8 mouse cellular contexts compared by ENCODE assay signal in genomic region chr7:44405346-44406014, GRCm38 (mm10). TPM values are rescaled to one million over a fixed set of nuclear protein-coding genes. Genes with fewer than 3 reads are reported as not detected.
DNase-seq lines count a peak whose midpoint lies in the region; ATAC-seq and TF ChIP-seq lines count a peak whose summit lies in the region.

No protein-coding gene starts in this region.

- no peaks in the 10 kb centered on the region for H3K27me3 ChIP-seq in cerebellum, adult 2 months (ENCODE audit: control insufficient read depth, insufficient read depth, low read length)
- H3K27me3 ChIP-seq in forebrain, postnatal 0 days (ENCODE audit: insufficient read depth, low read length), result no peaks in the 10 kb centered on the region
- H3K27me3 ChIP-seq in lung, embryonic 15.5 days, result peaks cover 3% of the 10 kb centered on the region

- no peak for TF ChIP-seq CTCF in cerebellum, adult 2 months (IDR thresholded peaks at IDR 0.05; ENCODE audit: borderline replicate concordance, insufficient read depth, low read depth, low read length)
- TF ChIP-seq CTCF in forebrain, postnatal 0 days (IDR thresholded peaks at IDR 0.05; ENCODE audit: low read depth), result peak; percentile 63

- peak overlapping the region; percentile 62 for H3K4me2 ChIP-seq in forebrain, postnatal 0 days (ENCODE audit: low read depth)
- peak overlapping the region; percentile 62 for H3K4me2 ChIP-seq in lung, embryonic 15.5 days

- peak overlapping the region; percentile 56 for H3K4me3 ChIP-seq in cerebellum, adult 2 months (replicated peaks; ENCODE audit: insufficient read depth, low read depth, low read length)
- peak overlapping the region; percentile 39 for H3K4me3 ChIP-seq in forebrain, postnatal 0 days (ENCODE audit: low read depth, low read length)
- peak overlapping the region; percentile 32 for H3K4me3 ChIP-seq in lung, embryonic 15.5 days

- no peaks in the 10 kb centered on the region for H3K9me3 ChIP-seq in forebrain, postnatal 0 days (ENCODE audit: low read length)
- no peaks in the 10 kb centered on the region for H3K9me3 ChIP-seq in lung, embryonic 15.5 days

- no peaks in the 10 kb centered on the region for H3K36me3 ChIP-seq in forebrain, postnatal 0 days (ENCODE audit: insufficient read depth)
- no peaks in the 10 kb centered on the region for H3K36me3 ChIP-seq in lung, embryonic 15.5 days

- TF ChIP-seq POLR2A in cerebellum, adult 2 months (IDR thresholded peaks at IDR 0.05; ENCODE audit: borderline replicate concordance, insufficient read depth, low read length), result peak; percentile 56; the same call in 1 of the 2 replicates

- no peaks in the 10 kb centered on the region for H3K4me1 ChIP-seq in cerebellum, adult 2 months (ENCODE audit: control insufficient read depth, insufficient read depth, low read length)
- no peaks in the 10 kb centered on the region for H3K4me1 ChIP-seq in forebrain, postnatal 0 days (ENCODE audit: insufficient read depth)
- H3K4me1 ChIP-seq in lung, embryonic 15.5 days, result peaks cover 3% of the 10 kb centered on the region; the same call in 1 of the 2 replicates

- under 1% methylated on average over 27 of the region's 27 CpGs for WGBS in cerebellum, adult 2 months
- WGBS in forebrain, postnatal 0 days, result 2% methylated on average over 27 of the region's 27 CpGs
- WGBS in lung, embryonic 15.5 days, result 2% methylated on average over 27 of the region's 27 CpGs

- peak overlapping the region; percentile 45 for H3K9ac ChIP-seq in forebrain, postnatal 0 days
- no peak overlapping the region for H3K9ac ChIP-seq in lung, embryonic 15.5 days

- peak; percentile 97 for ATAC-seq in forebrain, postnatal 0 days
- peak; percentile 96 for ATAC-seq in lung, embryonic 15.5 days (ENCODE audit: borderline replicate concordance, extremely low read depth, low FRiP score, low TSS enrichment)

- H3K27ac ChIP-seq in cerebellum, adult 2 months (ENCODE audit: insufficient read depth, low read length), result no peak overlapping the region; the same call in 1 of the 2 replicates
- peak overlapping the region; percentile 80 for H3K27ac ChIP-seq in forebrain, postnatal 0 days (ENCODE audit: low read depth, low read length)
- peak overlapping the region; percentile 55 for H3K27ac ChIP-seq in lung, embryonic 15.5 days

- DNase-seq in MEL-GATA-1-ER (ENCODE audit: extremely low read depth, low read depth), result peak; percentile 100
- DNase-seq in cerebellum, adult 2 months, result peak; percentile 92 to 99
- peak; percentile 100 for DNase-seq in forebrain, postnatal 0 days
- peak; percentile 87 for DNase-seq in heart, postnatal 4 days
- peak; percentile 98 for DNase-seq in layer of hippocampus, adult 8-10 months (ENCODE audit: low spot score in 2 of 2)
- DNase-seq in ovary, adult 18-20 months (ENCODE audit: low spot score), result peak; percentile 90
- DNase-seq in thymus, postnatal 0 days (ENCODE audit: low spot score), result peak; percentile 93

RNA-seq across cellular contexts. Expression of gene 1700008O03Rik, which starts 19.9 kb away (rescaled TPM):
- polyA plus RNA-seq in cerebellum, adult 2 months (2012; rRNA removed), result 3.1 and 3.8 TPM in 2 replicates
- 1.3 and 7.3 TPM in 2 replicates for total RNA-seq in forebrain, postnatal 0 days (2014; rRNA removed)
- 2.7 and 3.5 TPM in 2 replicates for polyA plus RNA-seq in forebrain, postnatal 0 days (2015; fragmentation: Nextera tagmentation; extraction: Ambion mirVana)
- total RNA-seq in heart, postnatal 4 days (2021), result not detected
- 1 to 10 TPM; 2.2 to 4.3 (median 2.8) TPM for total RNA-seq in layer of hippocampus, adult 8-10 months (2022)
- 1.1 and 1.4 TPM in 2 replicates for polyA plus RNA-seq in lung, embryonic 15.5 days (2015; fragmentation: Nextera tagmentation; extraction: Ambion mirVana)
- polyA plus RNA-seq in thymus, postnatal 0 days (2015; fragmentation: Nextera tagmentation; extraction: Ambion mirVana), result 0.59 and 0.90 TPM in 2 replicates

RNA-seq across cellular contexts. Expression of gene Syt3, which starts 21.6 kb away (rescaled TPM):
- 125 and 130 TPM in 2 replicates for polyA plus RNA-seq in cerebellum, adult 2 months (2012; rRNA removed)
- 48.2 and 77.2 TPM in 2 replicates for total RNA-seq in forebrain, postnatal 0 days (2014; rRNA removed)
- polyA plus RNA-seq in forebrain, postnatal 0 days (2015; fragmentation: Nextera tagmentation; extraction: Ambion mirVana), result 43.9 and 55.0 TPM in 2 replicates
- total RNA-seq in heart, postnatal 4 days (2021), result 1 to 10 TPM in 1 of 2 experiments, under 1 TPM in 1; 0.88 to 1.4 TPM
- total RNA-seq in layer of hippocampus, adult 8-10 months (2022), result 10 to 100 TPM; 82.9 to 94.7 (median 87.0) TPM
- polyA plus RNA-seq in lung, embryonic 15.5 days (2015; fragmentation: Nextera tagmentation; extraction: Ambion mirVana), result 2.1 and 2.3 TPM in 2 replicates
- 0.26 and 0.38 TPM in 2 replicates for polyA plus RNA-seq in thymus, postnatal 0 days (2015; fragmentation: Nextera tagmentation; extraction: Ambion mirVana)

RNA-seq across cellular contexts. Expression of gene Lrrc4b, which starts 23.3 kb away (rescaled TPM):
- polyA plus RNA-seq in cerebellum, adult 2 months (2012; rRNA removed), result 190 and 214 TPM in 2 replicates
- 347 and 391 TPM in 2 replicates for total RNA-seq in forebrain, postnatal 0 days (2014; rRNA removed)
- polyA plus RNA-seq in forebrain, postnatal 0 days (2015; fragmentation: Nextera tagmentation; extraction: Ambion mirVana), result 19.5 and 22.2 TPM in 2 replicates
- 10 to 100 TPM; 50.2 to 51.9 TPM for total RNA-seq in heart, postnatal 4 days (2021)
- 100 to 1,000 TPM; 278 to 302 (median 291) TPM for total RNA-seq in layer of hippocampus, adult 8-10 months (2022)
- polyA plus RNA-seq in lung, embryonic 15.5 days (2015; fragmentation: Nextera tagmentation; extraction: Ambion mirVana), result 0.88 and 0.98 TPM in 2 replicates
- polyA plus RNA-seq in thymus, postnatal 0 days (2015; fragmentation: Nextera tagmentation; extraction: Ambion mirVana), result 0.05 TPM in 1 of 2 replicates, not detected in the other

RNA-seq across cellular contexts. Expression of gene Aspdh, which starts 59.7 kb away (rescaled TPM):
- 9.3 and 10.2 TPM in 2 replicates for polyA plus RNA-seq in cerebellum, adult 2 months (2012; rRNA removed)
- 4.4 and 20.3 TPM in 2 replicates for total RNA-seq in forebrain, postnatal 0 days (2014; rRNA removed)
- polyA plus RNA-seq in forebrain, postnatal 0 days (2015; fragmentation: Nextera tagmentation; extraction: Ambion mirVana), result 1.6 and 2.2 TPM in 2 replicates
- 1 to 10 TPM; 2.2 TPM for total RNA-seq in heart, postnatal 4 days (2021)
- 10 to 100 TPM; 11.1 to 13.6 (median 12.4) TPM for total RNA-seq in layer of hippocampus, adult 8-10 months (2022)
- 0.62 and 0.88 TPM in 2 replicates for polyA plus RNA-seq in lung, embryonic 15.5 days (2015; fragmentation: Nextera tagmentation; extraction: Ambion mirVana)
- not detected in 2 replicates for polyA plus RNA-seq in thymus, postnatal 0 days (2015; fragmentation: Nextera tagmentation; extraction: Ambion mirVana)

Comparison
In these comparisons a context has a peak if more than half of its experiments do, and no peak if none do; other contexts are left out.
1. RNA of gene Syt3, which starts 21.6 kb away (polyA plus RNA-seq): 125 to 130 TPM in cerebellum, adult 2 months and 43.9 to 55.0 TPM in forebrain, postnatal 0 days; 2.1 to 2.3 TPM in lung, embryonic 15.5 days and 0.26 to 0.38 TPM in thymus, postnatal 0 days; every median in the first group is over 10 times any median in the second.
2. RNA of gene Lrrc4b, which starts 23.3 kb away (polyA plus RNA-seq): 190 to 214 TPM in cerebellum, adult 2 months and 19.5 to 22.2 TPM in forebrain, postnatal 0 days; 0.88 to 0.98 TPM in lung, embryonic 15.5 days and 0.05 TPM in thymus, postnatal 0 days; every median in the first group is over 10 times any median in the second.
3. Peak in every context shown above with its lines, with median percentiles within 50 percentile points of each other: DNase-seq and H3K4me3 ChIP-seq.